In genomic region chr15:27944898-27945297, GRCm38 (mm10) we compare ENCODE assay signal across 12 mouse cellular contexts.
"Had no signal": no experiment of that assay in that cellular context is flagged by ENCODE, and none has a peak within 500 bp of the region (broad histone marks: within the 10 kb centered on the region; RNA-seq: fewer than 3 reads in every experiment).

No protein-coding gene starts in this region.

- H3K4me2 ChIP-seq: kidney, embryonic 15.5 days; limb, embryonic 15.5 days; liver, embryonic 12.5 days; lung, embryonic 14.5 days had no signal

- ATAC-seq: liver, embryonic 12.5 days; midbrain, embryonic 16.5 days had no signal

- DNase-seq: kidney, adult 2 months; kidney, postnatal 14 days; layer of hippocampus, adult 9-11 months; layer of hippocampus, postnatal 36 days; lung, embryonic 14.5 days; lung, postnatal 10 days; lung, postnatal 4 days; thymus, postnatal 4 days had no signal

- H3K4me1 ChIP-seq: liver, embryonic 12.5 days had no signal

- H3K4me3 ChIP-seq: kidney, embryonic 15.5 days; limb, embryonic 15.5 days; liver, embryonic 12.5 days had no signal

- H3K36me3 ChIP-seq: kidney, embryonic 15.5 days; limb, embryonic 15.5 days; liver, embryonic 12.5 days had no signal

- H3K9me3 ChIP-seq: kidney, embryonic 15.5 days; limb, embryonic 15.5 days; liver, embryonic 12.5 days had no signal

- H3K9ac ChIP-seq: kidney, embryonic 15.5 days; limb, embryonic 15.5 days; liver, embryonic 12.5 days; lung, embryonic 14.5 days had no signal

- H3K27ac ChIP-seq: kidney, embryonic 15.5 days; limb, embryonic 15.5 days; liver, embryonic 12.5 days had no signal

- H3K27me3 ChIP-seq: kidney, embryonic 15.5 days; limb, embryonic 15.5 days; liver, embryonic 12.5 days had no signal
